8 mouse cellular contexts compared by ENCODE assay signal in genomic region chr17:22314730-22315226, GRCm38 (mm10). TPM values are rescaled to one million over a fixed set of nuclear protein-coding genes. Genes with fewer than 3 reads are reported as not detected.
A peak's percentile ranks its signal among the peaks of the same experiment; 100 is the strongest.
DNase-seq lines count a peak whose midpoint lies in the region; ATAC-seq and TF ChIP-seq lines count a peak whose summit lies in the region.
"Not testable (repeated sequence)": the region's sequence is repeated elsewhere in the genome, so short reads cannot be mapped to it uniquely, and the experiment has no call there.

TSS of gene CT030661.1 (minus strand) at chr17:22314837.

- H3K4me3 ChIP-seq in embryonic facial prominence, embryonic 13.5 days: peak within 1 kb of the TSS; percentile 65
- H3K4me3 ChIP-seq in kidney, adult 2 months (ENCODE audit: insufficient read depth, low read depth, low read length): peak within 1 kb of the TSS; percentile 57
- peak within 1 kb of the TSS; percentile 59 for H3K4me3 ChIP-seq in limb, embryonic 12.5 days (replicated peaks)
- H3K4me3 ChIP-seq in midbrain, embryonic 15.5 days: peak within 1 kb of the TSS; percentile 74
- H3K4me3 ChIP-seq in spleen, adult 2 months (ENCODE audit: extremely low read depth, insufficient read depth, insufficient read length): peak within 1 kb of the TSS; percentile 72

- WGBS in embryonic facial prominence, embryonic 13.5 days: under 1% methylated on average over 20 of the region's 20 CpGs
- WGBS in kidney, adult 2 months: under 1% methylated on average over 20 of the region's 20 CpGs
- under 1% methylated on average over 20 of the region's 20 CpGs for WGBS in limb, embryonic 12.5 days
- 0% methylated on average over 20 of the region's 20 CpGs for WGBS in midbrain, embryonic 15.5 days
- WGBS in spleen, adult 2 months: under 1% methylated on average over 20 of the region's 20 CpGs

- not testable (repeated sequence) for H3K9me3 ChIP-seq in embryonic facial prominence, embryonic 13.5 days; limb, embryonic 12.5 days; midbrain, embryonic 15.5 days

- peak; percentile 54 for TF ChIP-seq POLR2A in kidney, adult 2 months (IDR thresholded peaks at IDR 0.05; ENCODE audit: low read depth, low read length)
- TF ChIP-seq POLR2A in spleen, adult 2 months (IDR thresholded peaks at IDR 0.05; ENCODE audit: low read depth, low read length): not testable (repeated sequence)

- not testable (repeated sequence) for H3K27me3 ChIP-seq in embryonic facial prominence, embryonic 13.5 days; kidney, adult 2 months (replicated peaks; ENCODE audit: control insufficient read depth, insufficient read depth, low read length); limb, embryonic 12.5 days; midbrain, embryonic 15.5 days (replicated peaks); spleen, adult 2 months (ENCODE audit: control insufficient read depth, insufficient read depth, low read length)

- H3K9ac ChIP-seq in embryonic facial prominence, embryonic 13.5 days: peak within 1 kb of the TSS; percentile 78
- H3K9ac ChIP-seq in limb, embryonic 12.5 days (replicated peaks): peak within 1 kb of the TSS; percentile 67
- H3K9ac ChIP-seq in midbrain, embryonic 15.5 days: peak within 1 kb of the TSS; percentile 67

- 0 out of 2 replicates have a peak, but pooled peaks have one; percentile 3 for TF ChIP-seq CTCF in kidney, adult 2 months (conservative IDR thresholded peaks at IDR 0.05; ENCODE audit: insufficient read depth, insufficient read length, low read depth, low read length)
- TF ChIP-seq CTCF in spleen, adult 2 months (IDR thresholded peaks at IDR 0.05; ENCODE audit: extremely low read depth, insufficient read depth, insufficient read length, insufficient replicate concordance): not testable (repeated sequence)

- not testable (repeated sequence) for H3K4me1 ChIP-seq in embryonic facial prominence, embryonic 13.5 days; kidney, adult 2 months (ENCODE audit: control insufficient read depth, insufficient read depth, low read length); limb, embryonic 12.5 days (replicated peaks); midbrain, embryonic 15.5 days; spleen, adult 2 months (ENCODE audit: control insufficient read depth, insufficient read depth, insufficient read length)

- H3K36me3 ChIP-seq in embryonic facial prominence, embryonic 13.5 days; kidney, adult 2 months (ENCODE audit: control insufficient read depth, insufficient read depth, low read length); limb, embryonic 12.5 days; midbrain, embryonic 15.5 days (replicated peaks); spleen, adult 2 months (ENCODE audit: control insufficient read depth, insufficient read depth, low read length): not testable (repeated sequence)

- H3K27ac ChIP-seq in embryonic facial prominence, embryonic 13.5 days: peak within 1 kb of the TSS; percentile 73; the same call in 1 of the 2 replicates
- H3K27ac ChIP-seq in kidney, adult 2 months (ENCODE audit: insufficient read depth, low read depth, low read length): peak within 1 kb of the TSS; percentile 52
- H3K27ac ChIP-seq in limb, embryonic 12.5 days: peak within 1 kb of the TSS; percentile 62; the same call in 1 of the 2 replicates
- H3K27ac ChIP-seq in midbrain, embryonic 15.5 days: peak within 1 kb of the TSS; percentile 80
- H3K27ac ChIP-seq in spleen, adult 2 months (ENCODE audit: insufficient read depth, low read length): peak within 1 kb of the TSS; percentile 40

- peak; percentile 97 for ATAC-seq in embryonic facial prominence, embryonic 13.5 days (ENCODE audit: insufficient number of reproducible peaks, insufficient read depth, low FRiP score, low TSS enrichment, low read depth)
- peak; percentile 97 for ATAC-seq in limb, embryonic 12.5 days (ENCODE audit: insufficient number of reproducible peaks, insufficient read depth, low FRiP score, low TSS enrichment, low read depth)
- ATAC-seq in midbrain, embryonic 15.5 days (replicated peaks): peak; percentile 99

- peak; percentile 87 for DNase-seq in 3134 (ENCODE audit: extremely low read depth, insufficient read length, low spot score)
- DNase-seq in adrenal gland, postnatal 36 days: peak; percentile 89 to 93
- peak; percentile 93 to 97 for DNase-seq in heart, adult 18-20 months
- peak; percentile 99 for DNase-seq in kidney, adult 2 months
- DNase-seq in spleen, adult 2 months (ENCODE audit: low read depth in 1 of 2, low spot score in 2 of 2): peak; percentile 72 to 73

- peak within 1 kb of the TSS; percentile 59 for H3K4me2 ChIP-seq in embryonic facial prominence, embryonic 13.5 days
- peak within 1 kb of the TSS; percentile 55 for H3K4me2 ChIP-seq in limb, embryonic 12.5 days
- H3K4me2 ChIP-seq in midbrain, embryonic 15.5 days: peak within 1 kb of the TSS; percentile 56

RNA-seq across cellular contexts. Expression of gene CT030661.1, which starts in this region (rescaled TPM):
- total RNA-seq in adrenal gland, postnatal 36 days (2021): 10 to 100 TPM in 1 of 2 experiments, 1 to 10 TPM in 1; 8.8 to 11.2 TPM
- polyA plus RNA-seq in embryonic facial prominence, embryonic 13.5 days (2015; fragmentation: Nextera tagmentation; extraction: Ambion mirVana): 11.8 and 13.9 TPM in 2 replicates
- total RNA-seq in heart, adult 18-20 months (2021): 1 to 10 TPM; 7.1 to 7.3 TPM
- polyA plus RNA-seq in kidney, adult 2 months (2012; rRNA removed): 0.71 and 0.94 TPM in 2 replicates
- 10.7 and 11.9 TPM in 2 replicates for polyA plus RNA-seq in limb, embryonic 12.5 days (2016; fragmentation: Nextera tagmentation; extraction: Ambion mirVana)
- 9.9 and 12.4 TPM in 2 replicates for polyA plus RNA-seq in midbrain, embryonic 15.5 days (2015; fragmentation: Nextera tagmentation; extraction: Ambion mirVana)
- polyA plus RNA-seq in spleen, adult 2 months (2012; rRNA removed): 0.36 and 0.37 TPM in 2 replicates

Comparison
In these comparisons a context has a peak if more than half of its experiments do, and no peak if none do; other contexts are left out.
1. Peak in every context shown above with its lines: DNase-seq, ATAC-seq, H3K4me3 ChIP-seq and H3K27ac ChIP-seq.
2. Peak in DNase-seq, H3K4me3 ChIP-seq and H3K27ac ChIP-seq in kidney, adult 2 months; RNA of the gene not detected or under 1 TPM.
3. Peak in DNase-seq, H3K4me3 ChIP-seq and H3K27ac ChIP-seq in spleen, adult 2 months; RNA of the gene not detected or under 1 TPM.